Mouse (Mus musculus): ENCODE measurements around the gene Kpna4. TPM values are rescaled to one million over a fixed set of nuclear protein-coding genes. Genes with fewer than 3 reads are reported as not detected.

Gene Kpna4
- polyA plus RNA-seq, 1 experiment from 2014 or later, result 29.7 TPM

GRCm38 (mm10) chr3:69045750-69046149 is 81.2 kb downstream of the Kpna4 start:
- 18% methylated on average over 13 of the region's 13 CpGs for WGBS
- H3K4me2 ChIP-seq (ENCODE audit: low read length), result peak overlapping the region; percentile 93
- H3K4me1 ChIP-seq (replicated peaks; ENCODE audit: insufficient read depth, low read length), result no peaks in the 10 kb centered on the region
- no peaks in the 10 kb centered on the region for H3K36me3 ChIP-seq (ENCODE audit: insufficient read depth, low read length)
- H3K4me3 ChIP-seq (replicated peaks; ENCODE audit: low read depth, low read length), result peak overlapping the region; percentile 95
- TF ChIP-seq CTCF (IDR thresholded peaks at IDR 0.05; ENCODE audit: low read depth), result no peak
- no peak overlapping the region for H3K27ac ChIP-seq
- DNase-seq (ENCODE audit: low spot score), result no peak
- no peaks in the 10 kb centered on the region for H3K27me3 ChIP-seq (ENCODE audit: insufficient read depth, low read length)
- no peaks in the 10 kb centered on the region for H3K9me3 ChIP-seq (replicated peaks; ENCODE audit: low read length)
- H3K9ac ChIP-seq (ENCODE audit: low read depth, low read length), result 0 out of 2 replicates have a peak overlapping the region, but pooled peaks have one; percentile 91
- ATAC-seq (replicated peaks; ENCODE audit: low FRiP score, low read depth), result no peak

DNA sequence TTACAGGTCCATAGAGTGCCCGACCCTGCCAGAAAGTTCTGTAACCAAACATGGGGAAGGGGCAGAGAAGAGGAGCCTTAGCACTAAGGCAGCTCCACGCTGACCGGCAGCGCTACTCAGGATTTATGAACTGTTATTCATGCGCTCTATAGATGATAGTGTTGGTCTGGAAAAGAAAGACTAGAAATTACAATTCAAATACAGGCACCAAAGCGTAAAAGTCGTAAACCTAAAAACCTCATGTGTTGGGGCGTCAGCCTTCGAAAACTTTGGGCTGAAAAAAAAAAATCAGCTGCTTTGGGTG is 81.6 kb downstream of the Kpna4 start:
- Histone ChIP-seq H3K4me1 (replicated peaks; ENCODE audit: insufficient read depth, low read length) (no peaks in the 10 kb centered on the region), H3K4me2 (ENCODE audit: low read length) (peak overlapping the region; percentile 93), H3K27ac (peak overlapping the region; percentile 93), H3K36me3 (ENCODE audit: insufficient read depth, low read length) (no peaks in the 10 kb centered on the region), H3K9ac (ENCODE audit: low read depth, low read length) (peak overlapping the region; percentile 91), H3K4me3 (replicated peaks; ENCODE audit: low read depth, low read length) (peak overlapping the region; percentile 95), H3K27me3 (ENCODE audit: insufficient read depth, low read length) (no peaks in the 10 kb centered on the region), H3K9me3 (replicated peaks; ENCODE audit: low read length) (no peaks in the 10 kb centered on the region)
- TF ChIP-seq CTCF (IDR thresholded peaks at IDR 0.05; ENCODE audit: low read depth), result no peak
- ATAC-seq (replicated peaks; ENCODE audit: low FRiP score, low read depth) (0 out of 2 replicates have a peak, but pooled peaks have one; percentile 9), DNase-seq (ENCODE audit: low spot score) (peak; percentile 68)
- WGBS, result 2% methylated on average over 9 of the region's 9 CpGs

DNA sequence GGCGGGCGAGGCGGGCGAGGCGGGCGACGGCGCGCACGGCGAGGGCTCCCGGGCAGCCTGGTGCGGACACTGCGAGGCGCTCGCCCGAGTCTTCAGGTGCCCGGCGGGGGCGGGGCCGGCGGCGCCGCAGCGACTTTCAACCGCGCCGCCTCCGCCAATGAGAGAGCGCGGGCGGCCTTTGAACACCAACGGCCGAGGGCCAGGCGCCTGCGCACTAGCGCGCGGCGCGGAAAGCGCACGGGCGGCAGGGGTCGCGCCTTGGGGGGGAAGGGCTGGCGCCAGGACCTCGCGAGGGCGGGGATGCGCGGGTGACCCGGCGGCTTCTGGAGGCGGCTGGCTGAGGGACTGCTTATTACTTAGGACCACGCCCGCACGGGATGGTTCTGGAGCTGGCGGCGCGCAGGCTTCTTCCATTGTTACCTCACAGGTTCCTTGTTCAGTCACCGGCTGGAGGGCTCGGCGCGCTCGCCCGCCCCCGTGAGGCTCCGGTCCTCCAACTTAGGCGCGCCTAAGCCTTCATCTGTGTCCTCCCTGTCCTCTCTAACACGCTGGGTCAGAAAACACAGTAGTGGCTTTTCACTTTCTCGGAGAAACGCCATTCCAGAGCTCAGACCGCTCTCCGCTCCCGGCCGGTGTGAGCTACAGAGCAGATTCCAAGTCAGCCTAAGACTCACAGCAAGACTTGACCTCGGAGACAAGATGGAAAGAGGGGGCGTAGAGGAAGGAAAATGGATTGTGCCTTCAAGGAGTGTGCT is 82.1 kb downstream of the Kpna4 start, which contains the start of gene Trim59:
TSS of gene Trim59 (minus strand) at position 111 of the 755 bp plus-strand sequence.
- H3K4me2 ChIP-seq (ENCODE audit: low read length), result peak within 1 kb of the TSS; percentile 93

GRCm38 (mm10) chr3:69044167-69044591 is 82.7 kb downstream of the Kpna4 start:
- ATAC-seq (replicated peaks; ENCODE audit: low FRiP score, low read depth) (peak; percentile 48), DNase-seq (ENCODE audit: low spot score) (peak; percentile 51)
- TF ChIP-seq CTCF (IDR thresholded peaks at IDR 0.05; ENCODE audit: low read depth), result no peak
- no peaks in the 10 kb centered on the region for H3K36me3 ChIP-seq (ENCODE audit: insufficient read depth, low read length)
- under 1% methylated on average over 42 of the region's 42 CpGs for WGBS
- peak overlapping the region; percentile 93 for H3K4me2 ChIP-seq (ENCODE audit: low read length)
- no peaks in the 10 kb centered on the region for H3K9me3 ChIP-seq (replicated peaks; ENCODE audit: low read length)
- no peaks in the 10 kb centered on the region for H3K27me3 ChIP-seq (ENCODE audit: insufficient read depth, low read length)
- peak overlapping the region; percentile 91 for H3K9ac ChIP-seq (ENCODE audit: low read depth, low read length)
- no peaks in the 10 kb centered on the region for H3K4me1 ChIP-seq (replicated peaks; ENCODE audit: insufficient read depth, low read length)
- peak overlapping the region; percentile 93 for H3K27ac ChIP-seq
- H3K4me3 ChIP-seq (replicated peaks; ENCODE audit: low read depth, low read length), result peak overlapping the region; percentile 95

More for the DNA sequence above, 82.1 kb downstream of the Kpna4 start, which contains the start of gene Trim59:
- ATAC-seq (replicated peaks; ENCODE audit: low FRiP score, low read depth) (peak; percentile 95), DNase-seq (ENCODE audit: low spot score) (peak; percentile 96)
- peak within 1 kb of the TSS; percentile 95 for H3K4me3 ChIP-seq (replicated peaks; ENCODE audit: low read depth, low read length)
- WGBS, result under 1% methylated on average over 78 of the region's 80 CpGs
- peak within 1 kb of the TSS; percentile 91 for H3K9ac ChIP-seq (ENCODE audit: low read depth, low read length)
- H3K27me3 ChIP-seq (ENCODE audit: insufficient read depth, low read length), result no peaks in the 10 kb centered on the region
- H3K36me3 ChIP-seq (ENCODE audit: insufficient read depth, low read length), result no peaks in the 10 kb centered on the region
- peak; percentile 21; the same call in 1 of the 2 replicates for TF ChIP-seq CTCF (IDR thresholded peaks at IDR 0.05; ENCODE audit: low read depth)
- no peaks in the 10 kb centered on the region for H3K9me3 ChIP-seq (replicated peaks; ENCODE audit: low read length)
- H3K4me1 ChIP-seq (replicated peaks; ENCODE audit: insufficient read depth, low read length), result no peaks in the 10 kb centered on the region
- peak within 1 kb of the TSS; percentile 93 for H3K27ac ChIP-seq

DNA sequence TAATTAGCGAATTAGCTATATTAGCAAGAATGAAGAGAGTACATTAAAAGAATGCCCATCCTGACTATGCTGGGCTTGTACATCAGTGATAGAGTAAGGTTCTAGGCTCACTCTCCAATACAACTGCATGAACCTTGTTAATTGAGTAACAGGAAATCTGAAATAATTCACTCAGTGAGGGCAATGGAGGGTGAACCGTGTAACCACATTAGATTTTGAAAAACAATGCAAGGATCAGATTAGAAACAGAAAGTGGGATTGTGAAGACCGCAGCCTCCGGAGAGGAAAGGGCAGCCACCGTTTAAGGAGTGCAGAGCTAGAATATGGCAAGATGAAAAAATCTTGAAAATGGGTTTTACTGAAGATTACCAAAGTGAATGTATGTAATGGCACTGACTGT is 85.6 kb downstream of the Kpna4 start:
- no peak for ATAC-seq (replicated peaks; ENCODE audit: low FRiP score, low read depth)
- Histone ChIP-seq H3K27me3 (ENCODE audit: insufficient read depth, low read length) (no peaks in the 10 kb centered on the region), H3K4me3 (replicated peaks; ENCODE audit: low read depth, low read length) (0 out of 2 replicates have a peak overlapping the region, but pooled peaks have one; percentile 7), H3K4me1 (replicated peaks; ENCODE audit: insufficient read depth, low read length) (no peaks in the 10 kb centered on the region), H3K27ac (no peak overlapping the region), H3K9ac (ENCODE audit: low read depth, low read length) (no peak overlapping the region), H3K9me3 (replicated peaks; ENCODE audit: low read length) (no peaks in the 10 kb centered on the region), H3K4me2 (ENCODE audit: low read length) (peak overlapping the region; percentile 44), H3K36me3 (ENCODE audit: insufficient read depth, low read length) (no peaks in the 10 kb centered on the region)
- TF ChIP-seq CTCF (IDR thresholded peaks at IDR 0.05; ENCODE audit: low read depth), result no peak
- no peak for DNase-seq (ENCODE audit: low spot score)
- WGBS, result 37% methylated on average over 5 of the region's 5 CpGs

- ATAC-seq (replicated peaks; ENCODE audit: low FRiP score, low read depth) (no peak), DNase-seq (ENCODE audit: low spot score) (peak; percentile 54)
- Histone ChIP-seq H3K27me3 (ENCODE audit: insufficient read depth, low read length) (no peaks in the 10 kb centered on the region), H3K9ac (ENCODE audit: low read depth, low read length) (no peak overlapping the region), H3K9me3 (replicated peaks; ENCODE audit: low read length) (no peaks in the 10 kb centered on the region), H3K36me3 (ENCODE audit: insufficient read depth, low read length) (no peaks in the 10 kb centered on the region), H3K4me2 (ENCODE audit: low read length) (no peak overlapping the region), H3K27ac (no peak overlapping the region), H3K4me3 (replicated peaks; ENCODE audit: low read depth, low read length) (no peak overlapping the region), H3K4me1 (replicated peaks; ENCODE audit: insufficient read depth, low read length) (no peaks in the 10 kb centered on the region)
- 86% methylated on average over 2 of the region's 2 CpGs for WGBS
- TF ChIP-seq CTCF (IDR thresholded peaks at IDR 0.05; ENCODE audit: low read depth), result no peak
Measured at GRCm38 (mm10) chr3:69040105-69040504, 86.8 kb downstream of the Kpna4 start.
